Mouse (Mus musculus): ENCODE results near the gene Igfals.

DNA sequence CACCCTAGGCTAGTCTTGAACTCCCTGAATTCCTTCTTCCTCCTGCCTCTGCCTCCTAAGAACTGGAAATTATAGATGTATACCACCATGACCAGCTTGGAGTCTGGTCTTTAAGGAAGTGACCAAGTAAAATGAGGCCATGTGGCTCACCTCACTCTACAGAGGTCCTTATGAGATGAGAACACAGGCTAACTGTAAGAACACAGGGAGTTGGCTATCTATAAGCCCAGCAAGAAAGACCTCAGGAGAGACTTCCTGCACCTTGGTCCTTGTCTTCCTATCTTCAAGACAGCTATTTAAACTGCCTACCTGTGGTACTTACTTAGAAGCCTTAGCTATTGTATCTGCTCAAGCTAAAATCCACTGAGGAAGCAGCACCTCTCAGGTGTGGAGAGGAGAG is 48.2 kb downstream of the Igfals start:
- TF ChIP-seq POLR2A (IDR thresholded peaks at IDR 0.05; ENCODE audit: low read depth, low read length) (no peak), CTCF (conservative IDR thresholded peaks at IDR 0.05; ENCODE audit: insufficient read depth, insufficient read length, low read depth, low read length) (no peak)
